8 mouse cellular contexts compared by ENCODE assay signal in the genomic region with DNA sequence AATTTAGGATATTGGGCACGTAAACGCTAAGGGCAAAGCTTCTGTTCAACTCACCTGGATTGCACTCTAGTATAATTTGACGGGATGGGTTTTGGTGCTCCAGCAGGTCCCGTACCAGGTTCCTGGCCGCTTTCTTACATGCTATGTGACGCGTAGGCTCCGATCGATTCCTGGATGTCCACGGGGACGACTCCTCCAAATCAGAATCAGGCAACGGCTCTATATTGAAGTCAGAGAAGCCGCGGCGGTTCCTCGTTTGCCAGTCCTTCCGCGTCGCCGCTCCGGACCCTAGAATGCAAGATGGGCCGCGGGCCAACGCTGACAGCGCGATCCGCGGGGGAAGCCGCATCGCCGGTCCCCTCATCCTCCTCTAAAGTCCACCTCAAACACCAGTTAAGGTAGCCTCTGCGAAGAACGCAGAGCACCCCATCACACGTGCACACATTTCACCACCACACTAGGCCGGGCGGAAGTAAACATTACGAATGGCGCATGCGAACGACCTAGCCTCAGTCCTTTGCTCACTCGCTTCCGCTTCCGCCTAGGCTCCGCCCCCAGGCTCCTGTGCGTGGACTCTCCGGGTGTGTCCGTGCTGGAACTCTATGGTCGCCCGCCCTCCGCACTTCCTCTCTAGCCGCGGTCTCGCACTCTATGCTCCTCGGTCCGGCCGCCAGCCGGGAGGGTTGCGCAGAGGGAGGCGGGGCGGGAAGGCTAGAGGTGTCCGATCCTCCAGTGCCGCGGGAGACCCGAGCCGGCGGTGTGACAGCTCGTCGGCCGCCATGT. TPM values are rescaled to one million over a fixed set of nuclear protein-coding genes. Genes with fewer than 3 reads are reported as not detected.
DNase-seq lines count a peak whose midpoint lies in the region; ATAC-seq and TF ChIP-seq lines count a peak whose summit lies in the region.
"Not testable (repeated sequence)": the region's sequence is repeated elsewhere in the genome, so short reads cannot be mapped to it uniquely, and the experiment has no call there.

A gene (minus strand): TSS at position 500 of the 783 bp plus-strand sequence.
A gene (plus strand): TSS at position 603 of the 783 bp plus-strand sequence.

- peak; percentile 96 for DNase-seq in c-Kit-positive CD71-positive TER-119-positive erythroid progenitor cells, embryonic 14.5 days (ENCODE audit: low spot score)
- DNase-seq in heart, postnatal 10 days = peak; percentile 99
- DNase-seq in large intestine, adult 2 months (ENCODE audit: low read depth, low spot score) = peak; percentile 98
- peak; percentile 99 for DNase-seq in liver, postnatal 0 days
- DNase-seq in testis, postnatal 10 days (ENCODE audit: low spot score) = peak; percentile 97

- not testable (repeated sequence) for H3K9me3 ChIP-seq in E14TG2a.4 (ENCODE audit: low read length); forebrain, embryonic 13.5 days (replicated peaks); liver, postnatal 0 days (ENCODE audit: low read length); neural tube, embryonic 14.5 days (ENCODE audit: control insufficient read depth, low read length)

- H3K36me3 ChIP-seq in E14TG2a.4 (ENCODE audit: insufficient read depth, low read length) = peaks cover 32% of the 10 kb centered on the region
- not testable (repeated sequence) for H3K36me3 ChIP-seq in forebrain, embryonic 13.5 days (ENCODE audit: poor library complexity, severe bottlenecking); liver, postnatal 0 days (replicated peaks; ENCODE audit: insufficient read depth, low read length); neural tube, embryonic 14.5 days (ENCODE audit: control insufficient read depth, insufficient read depth, low read length)

- TF ChIP-seq CTCF in E14TG2a.4 (conservative IDR thresholded peaks at IDR 0.05; ENCODE audit: low read length); liver, postnatal 0 days (IDR thresholded peaks at IDR 0.05; ENCODE audit: low read depth): not testable (repeated sequence)

- peak; percentile 100 for ATAC-seq in forebrain, embryonic 13.5 days
- ATAC-seq in liver, postnatal 0 days = peak; percentile 98
- ATAC-seq in neural tube, embryonic 14.5 days (ENCODE audit: low read depth) = peak; percentile 99

- peak within 1 kb of the TSS; percentile 86 for H3K4me2 ChIP-seq in forebrain, embryonic 13.5 days
- peak within 1 kb of the TSS; percentile 81 for H3K4me2 ChIP-seq in liver, postnatal 0 days (ENCODE audit: low read depth, low read length)
- H3K4me2 ChIP-seq in neural tube, embryonic 14.5 days (ENCODE audit: low read depth, low read length) = peak within 1 kb of the TSS; percentile 65

- H3K27me3 ChIP-seq in E14TG2a.4 (ENCODE audit: insufficient read depth, low read length); forebrain, embryonic 13.5 days; liver, postnatal 0 days (ENCODE audit: insufficient read depth, low read length); neural tube, embryonic 14.5 days (ENCODE audit: control insufficient read depth, insufficient read depth, low read length): not testable (repeated sequence)

- peak; percentile 70; the same call in 1 of the 2 replicates for TF ChIP-seq EP300 in liver, postnatal 0 days (IDR thresholded peaks at IDR 0.05; ENCODE audit: low read depth)

- WGBS in forebrain, embryonic 13.5 days = under 1% methylated on average over 69 of the region's 69 CpGs
- under 1% methylated on average over 69 of the region's 69 CpGs for WGBS in large intestine, adult 2 months
- under 1% methylated on average over 68 of the region's 69 CpGs for WGBS in liver, postnatal 0 days (ENCODE audit: insufficient replicate concordance)
- under 1% methylated on average over 69 of the region's 69 CpGs for WGBS in neural tube, embryonic 14.5 days

- peak within 1 kb of the TSS; percentile 97 for H3K27ac ChIP-seq in forebrain, embryonic 13.5 days
- H3K27ac ChIP-seq in liver, postnatal 0 days (ENCODE audit: low read depth) = peak within 1 kb of the TSS; percentile 92
- peak within 1 kb of the TSS; percentile 90 for H3K27ac ChIP-seq in neural tube, embryonic 14.5 days (ENCODE audit: low read depth, low read length)

- peaks cover 39% of the 10 kb centered on the region for H3K4me1 ChIP-seq in E14TG2a.4 (replicated peaks; ENCODE audit: low read depth, low read length)
- H3K4me1 ChIP-seq in forebrain, embryonic 13.5 days = peaks cover 28% of the 10 kb centered on the region
- peaks cover 30% of the 10 kb centered on the region for H3K4me1 ChIP-seq in liver, postnatal 0 days (ENCODE audit: insufficient read depth)
- peaks cover 22% of the 10 kb centered on the region for H3K4me1 ChIP-seq in neural tube, embryonic 14.5 days (ENCODE audit: control insufficient read depth, insufficient read depth, low read length)

- peak within 1 kb of the TSS; percentile 91 for H3K4me3 ChIP-seq in E14TG2a.4 (replicated peaks; ENCODE audit: low read length)
- peak within 1 kb of the TSS; percentile 63 for H3K4me3 ChIP-seq in forebrain, embryonic 13.5 days
- H3K4me3 ChIP-seq in liver, postnatal 0 days (ENCODE audit: low read depth, low read length) = peak within 1 kb of the TSS; percentile 95
- H3K4me3 ChIP-seq in neural tube, embryonic 14.5 days (ENCODE audit: low read depth, low read length) = peak within 1 kb of the TSS; percentile 74

- H3K9ac ChIP-seq in forebrain, embryonic 13.5 days = peak within 1 kb of the TSS; percentile 82
- H3K9ac ChIP-seq in liver, postnatal 0 days (replicated peaks) = peak within 1 kb of the TSS; percentile 81
- H3K9ac ChIP-seq in neural tube, embryonic 14.5 days (replicated peaks; ENCODE audit: low read depth, low read length) = peak within 1 kb of the TSS; percentile 74

- intact Hi-C loops in heart, postnatal 10 days (cut with DNase I) = loop anchor here (2.0 to 5.0 kb wide), 3 partner anchors 37 to 79 kb away; no protein-coding TSS in a partner anchor

RNA-seq across cellular contexts. Expression of the first gene that starts in this region (rescaled TPM):
- 32.4 and 32.6 TPM in 2 replicates for polyA plus RNA-seq in forebrain, embryonic 13.5 days (2015; fragmentation: Nextera tagmentation; extraction: Ambion mirVana)
- 10 to 100 TPM; 32.5 to 37.9 TPM for total RNA-seq in heart, postnatal 10 days (2021)
- 6.3 and 7.0 TPM in 2 replicates for polyA plus RNA-seq in large intestine, adult 2 months (2012; rRNA removed)
- polyA plus RNA-seq in liver, postnatal 0 days (2015; fragmentation: Nextera tagmentation; extraction: Ambion mirVana) = 16.3 and 17.6 TPM in 2 replicates
- 32.6 and 33.5 TPM in 2 replicates for polyA plus RNA-seq in neural tube, embryonic 14.5 days (2014; fragmentation: Nextera tagmentation; extraction: Ambion mirVana)

RNA-seq across cellular contexts. Expression of the second gene that starts in this region (rescaled TPM):
- 23.0 and 24.4 TPM in 2 replicates for polyA plus RNA-seq in forebrain, embryonic 13.5 days (2015; fragmentation: Nextera tagmentation; extraction: Ambion mirVana)
- total RNA-seq in heart, postnatal 10 days (2021) = 10 to 100 TPM; 38.6 to 44.9 TPM
- polyA plus RNA-seq in large intestine, adult 2 months (2012; rRNA removed) = 12.9 and 19.2 TPM in 2 replicates
- polyA plus RNA-seq in liver, postnatal 0 days (2015; fragmentation: Nextera tagmentation; extraction: Ambion mirVana) = 5.0 and 5.8 TPM in 2 replicates
- 27.5 and 33.3 TPM in 2 replicates for polyA plus RNA-seq in neural tube, embryonic 14.5 days (2014; fragmentation: Nextera tagmentation; extraction: Ambion mirVana)

Comparison
In these comparisons a context has a peak if more than half of its experiments do, and no peak if none do; other contexts are left out.
1. Peak in every context shown above with its lines: DNase-seq, ATAC-seq, H3K4me3 ChIP-seq and H3K27ac ChIP-seq.